Mouse (Mus musculus): ENCODE measurements at regions not wholly inside any gene's neighbourhood (a gene's known extent, or its start where the extent isn't known, plus 50 kb on each side); places are given as distances from the start of the nearest gene placed in this dataset.

GRCm38 (mm10) chrX:63136873-63137504 is 669.2 kb downstream of the 4931400O07Rik start:
- TF ChIP-seq POLR2A (IDR thresholded peaks at IDR 0.05; ENCODE audit: borderline replicate concordance, insufficient read depth, low read length) (no peak), CTCF (IDR thresholded peaks at IDR 0.05; ENCODE audit: borderline replicate concordance, insufficient read depth, low read depth, low read length) (no peak)

All from cerebellum, adult 2 months (tissue).